Mouse (Mus musculus): Measurements from ENCODE around the gene Rbbp4.
A peak's percentile ranks its signal among the peaks of the same experiment; 100 is the strongest.
"Not testable (repeated sequence)": the region's sequence is repeated elsewhere in the genome, so short reads cannot be mapped to it uniquely, and the experiment has no call there.

Rbbp4 gene

DNA sequence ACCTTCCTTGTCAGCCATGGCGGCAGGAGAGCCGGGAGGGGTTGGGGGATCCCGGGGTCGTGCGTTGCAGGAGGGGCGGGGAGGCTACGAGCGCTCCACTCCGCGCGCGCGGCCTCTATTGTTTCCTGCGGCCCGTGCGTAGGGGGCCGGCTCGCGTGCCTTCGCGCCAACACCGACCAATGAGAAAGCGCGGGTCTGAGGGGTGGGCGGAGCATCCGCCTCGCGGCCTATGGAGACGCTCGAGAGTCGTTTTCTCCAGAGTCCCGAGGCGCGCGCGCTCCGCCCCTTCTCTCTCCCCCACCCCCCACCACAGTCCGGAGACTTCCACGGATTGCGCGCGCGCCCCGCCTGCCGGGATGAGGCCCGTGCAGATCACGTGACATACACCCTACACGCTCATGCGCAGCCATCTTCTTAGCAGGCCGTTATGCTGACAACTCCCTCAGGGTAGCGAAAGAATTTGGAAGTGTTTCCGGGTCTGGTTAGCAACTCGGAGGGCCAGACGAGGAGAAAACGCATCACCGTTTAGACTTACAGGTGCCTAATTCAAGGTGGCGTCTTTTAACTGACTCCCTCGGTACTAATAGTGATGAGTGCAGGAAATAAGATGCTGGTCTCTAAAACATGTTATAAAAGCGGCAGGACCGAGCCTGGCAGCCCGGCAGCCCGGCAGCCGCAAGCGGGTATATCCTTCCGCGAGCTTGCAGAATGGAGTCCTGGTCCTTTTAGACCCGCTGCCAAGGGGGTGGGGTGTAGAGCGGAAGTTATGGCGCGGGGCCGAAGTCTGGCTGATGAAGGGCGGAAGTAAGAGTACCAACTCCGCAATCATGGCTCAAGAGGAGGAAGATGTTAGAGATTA lies at the start of gene Rbbp4, which contains the start of gene Zbtb8os:
Gene Rbbp4, minus strand, starts transcription at position 155 of the 859 bp plus-strand sequence.
Gene Zbtb8os, plus strand, starts transcription at position 480 of the 859 bp plus-strand sequence.
- peak; percentile 97 for DNase-seq

DNA sequence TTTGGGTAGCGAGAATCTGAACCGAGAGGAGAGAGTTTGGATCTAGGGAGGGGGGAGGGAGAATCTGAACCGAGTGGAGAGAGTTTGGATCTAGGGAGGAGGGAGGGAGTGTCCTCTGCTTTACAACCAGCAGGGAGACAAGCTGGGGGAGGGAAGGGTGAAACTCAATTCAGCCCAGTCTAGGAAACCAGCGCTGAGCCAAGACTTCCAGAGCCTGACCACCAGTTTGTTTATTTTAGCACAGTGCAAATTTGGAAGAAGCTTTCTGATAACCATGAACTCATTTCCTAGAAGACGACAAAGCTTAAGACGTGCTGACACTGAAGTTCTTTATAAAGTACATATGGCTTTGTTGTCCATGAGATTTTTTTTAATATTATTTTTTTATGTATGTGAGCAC lies 49.3 kb upstream of the Rbbp4 start:
- peak; percentile 60 to 74 for DNase-seq

DNA sequence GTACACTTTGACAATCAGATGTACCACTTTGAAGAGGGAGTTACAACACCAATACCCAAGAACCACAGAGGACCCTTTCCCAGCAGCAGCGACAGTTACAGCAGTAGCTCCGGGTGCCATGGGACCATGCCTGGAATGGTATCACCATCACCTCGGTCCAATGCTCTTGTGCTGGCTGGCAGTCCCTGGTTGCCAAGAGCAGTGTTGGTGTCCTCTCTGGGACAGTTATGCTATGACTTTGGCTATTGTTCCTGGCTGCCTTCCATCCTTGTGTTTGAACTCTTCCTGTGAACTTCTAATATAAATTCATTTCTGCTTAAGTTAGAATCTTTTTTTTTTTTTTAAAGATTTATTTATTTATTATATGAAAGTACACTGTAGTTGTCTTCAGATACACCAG lies 48.4 kb upstream of the Rbbp4 start:
- peak in 1 of 2 experiments; percentile 38 for DNase-seq

DNA sequence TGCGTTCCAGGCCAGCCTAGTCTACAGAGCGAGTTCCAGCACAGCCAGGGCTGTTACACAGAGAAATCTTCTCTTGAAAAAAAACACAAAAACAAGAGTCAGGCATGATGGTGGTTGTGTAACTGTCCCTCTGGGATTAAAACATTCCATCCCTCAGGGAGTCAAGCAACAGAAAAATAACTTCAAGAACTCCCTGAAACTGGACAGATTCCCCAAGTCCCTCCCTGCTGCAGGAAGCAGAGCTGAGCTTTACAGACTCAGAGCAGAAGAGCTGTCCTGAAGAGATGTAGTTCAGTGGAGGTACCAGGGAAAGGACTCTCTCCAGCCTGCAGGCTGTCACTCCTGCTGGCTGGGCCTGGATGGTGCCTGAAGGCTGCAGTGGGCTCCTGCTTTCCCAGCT lies 47.3 kb upstream of the Rbbp4 start:
- DNase-seq, result no peak

DNA sequence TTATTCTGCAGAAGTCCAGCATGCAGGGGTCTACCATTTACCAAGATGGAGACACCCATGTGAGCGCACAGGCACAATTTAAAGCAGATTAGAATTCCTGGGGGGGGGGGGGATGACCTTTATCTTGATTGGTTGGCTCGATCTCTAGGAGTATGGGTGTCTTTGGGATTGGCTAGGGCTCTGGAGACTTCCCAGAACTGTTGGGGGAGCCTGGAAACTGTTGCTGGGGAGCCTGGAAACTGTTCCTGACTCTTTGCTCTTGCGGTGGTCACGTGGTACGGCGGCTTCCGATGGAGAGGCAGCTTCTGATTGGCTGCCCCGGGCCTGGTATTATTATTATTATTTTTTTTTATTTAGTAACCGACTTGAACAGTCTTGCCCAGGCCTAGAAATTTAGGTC lies 46.9 kb upstream of the Rbbp4 start:
- DNase-seq, result no peak

DNA sequence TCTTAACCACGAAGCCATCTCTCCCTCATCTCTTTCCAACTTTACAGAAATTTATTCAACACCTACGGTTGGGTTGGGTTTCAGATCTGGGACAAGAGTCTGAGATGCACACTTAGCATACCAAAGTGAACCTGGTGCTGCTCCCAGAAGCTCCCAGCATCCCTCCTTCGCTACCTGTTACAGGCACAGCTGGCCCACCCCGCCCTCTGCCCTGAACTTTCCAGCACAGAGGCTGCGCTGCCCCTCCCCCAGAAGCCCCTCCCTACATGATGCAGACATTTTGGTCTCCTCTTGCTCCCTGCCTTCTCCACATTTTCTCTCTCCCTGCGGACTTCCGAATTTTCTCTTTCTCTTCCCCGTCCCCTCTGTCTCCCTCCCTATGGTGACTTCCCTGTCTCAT lies 46.0 kb upstream of the Rbbp4 start:
- DNase-seq, result no peak

DNA sequence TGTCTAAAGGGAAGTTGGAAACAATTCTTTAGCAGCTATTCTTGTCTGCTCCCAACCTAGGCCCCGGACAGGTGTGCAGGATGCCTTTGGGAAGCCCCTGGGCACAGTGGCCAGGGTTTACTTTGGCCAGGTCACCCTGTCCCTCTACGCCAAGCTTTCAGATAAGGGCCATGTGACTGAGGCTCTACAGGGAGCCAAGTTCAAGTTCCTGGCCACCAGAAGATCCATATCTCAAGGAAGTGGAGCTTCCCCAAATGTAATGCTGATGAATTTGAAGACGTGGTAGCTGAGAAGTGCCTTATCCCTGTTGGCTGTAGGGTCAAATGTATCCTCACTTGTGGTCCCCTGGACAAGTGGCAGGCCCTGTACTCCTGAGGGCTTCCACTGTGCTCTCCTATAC lies 44.6 kb upstream of the Rbbp4 start:
- no peak for DNase-seq

DNA sequence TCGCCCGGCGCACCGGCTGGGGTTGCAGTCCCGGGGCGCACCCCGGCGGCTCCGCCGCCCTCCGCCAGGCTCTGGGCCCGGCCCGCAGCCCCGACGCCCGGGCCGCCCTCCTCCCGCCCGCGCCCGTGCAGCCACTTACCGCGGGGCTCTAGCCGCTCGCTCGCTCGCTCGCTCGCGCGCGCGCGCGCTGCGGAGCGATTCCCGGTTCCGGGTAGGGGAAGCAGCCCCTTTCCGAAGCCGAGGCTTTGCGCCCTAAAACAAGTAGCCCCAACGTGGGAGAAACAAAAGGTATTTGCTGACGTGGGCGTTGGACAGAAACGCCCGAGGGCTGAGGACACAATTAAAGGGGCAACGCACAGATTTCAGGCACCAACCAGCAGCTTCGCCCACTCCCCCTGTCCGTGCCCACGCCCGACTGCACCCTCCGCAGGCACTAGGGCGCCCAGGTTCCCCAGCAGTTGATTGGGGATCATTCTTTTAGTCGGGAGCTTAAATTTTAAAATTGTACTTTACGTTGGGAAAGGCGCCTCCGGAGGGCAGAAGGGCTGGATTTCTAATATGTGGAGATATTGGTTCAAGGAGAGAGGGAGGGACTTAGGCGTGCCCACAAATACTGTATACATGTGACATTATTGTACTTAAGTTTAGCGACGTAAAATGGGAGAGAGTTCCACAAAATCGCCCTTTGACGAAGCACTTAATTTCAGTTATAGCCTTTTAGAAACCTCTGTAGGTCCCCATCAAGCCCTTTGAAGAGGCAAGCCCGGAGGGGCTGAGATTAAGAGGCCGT lies 42.6 kb upstream of the Rbbp4 start, which contains the start of gene Zbtb8a:
Gene Zbtb8a, minus strand, starts transcription at position 516 of the 790 bp plus-strand sequence.
- DNase-seq, result peak; percentile 48 to 52

DNA sequence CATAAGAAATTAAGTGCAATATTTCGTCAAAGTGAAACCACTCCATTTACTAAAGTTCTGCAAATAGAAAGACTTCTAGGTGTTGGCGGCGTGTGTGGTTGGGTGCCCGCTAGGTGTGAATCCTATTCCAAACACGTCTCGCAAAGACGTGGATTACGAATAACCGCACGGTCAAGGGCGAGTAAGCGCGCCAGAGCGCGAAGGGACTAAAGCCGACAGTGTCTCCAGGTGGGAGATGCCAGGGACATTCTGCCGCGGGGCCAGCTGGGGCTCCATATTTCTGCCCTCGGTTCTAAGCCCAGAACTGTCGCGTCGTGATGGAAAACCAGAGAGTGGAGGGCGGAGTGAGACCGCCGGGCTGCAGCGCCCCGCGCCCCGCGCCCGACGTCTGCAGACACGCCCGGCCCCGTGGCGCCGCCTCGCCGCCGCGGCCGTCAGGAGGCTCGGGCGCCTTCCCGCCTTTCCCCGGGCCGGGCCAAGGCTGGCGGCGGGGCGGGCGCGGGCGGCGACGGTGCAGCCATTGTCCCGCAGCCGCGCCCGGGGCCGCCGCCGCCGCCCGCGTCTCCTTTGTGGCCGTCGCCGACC lies 41.9 kb upstream of the Rbbp4 start:
- DNase-seq, result peak; percentile 46 to 53

DNA sequence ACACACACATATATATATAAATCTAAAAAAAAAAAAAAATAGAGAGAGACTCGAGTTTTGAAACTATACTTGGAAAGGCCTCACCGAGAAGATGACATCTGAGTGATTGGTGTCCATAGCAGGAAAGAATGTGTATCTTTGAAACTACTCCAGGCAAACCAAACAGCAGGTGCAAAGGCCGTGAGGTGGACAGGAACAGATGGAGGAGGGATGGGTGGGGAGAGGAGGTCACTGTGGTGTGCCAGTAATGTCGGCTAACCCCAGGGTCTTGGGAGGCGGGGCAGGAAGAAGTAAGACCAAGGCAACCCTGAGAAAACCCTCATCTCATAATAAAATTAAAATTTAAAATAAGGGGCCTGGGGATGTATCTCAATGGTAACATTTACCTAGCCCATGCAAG lies 40.7 kb upstream of the Rbbp4 start:
- DNase-seq, result no peak

DNA sequence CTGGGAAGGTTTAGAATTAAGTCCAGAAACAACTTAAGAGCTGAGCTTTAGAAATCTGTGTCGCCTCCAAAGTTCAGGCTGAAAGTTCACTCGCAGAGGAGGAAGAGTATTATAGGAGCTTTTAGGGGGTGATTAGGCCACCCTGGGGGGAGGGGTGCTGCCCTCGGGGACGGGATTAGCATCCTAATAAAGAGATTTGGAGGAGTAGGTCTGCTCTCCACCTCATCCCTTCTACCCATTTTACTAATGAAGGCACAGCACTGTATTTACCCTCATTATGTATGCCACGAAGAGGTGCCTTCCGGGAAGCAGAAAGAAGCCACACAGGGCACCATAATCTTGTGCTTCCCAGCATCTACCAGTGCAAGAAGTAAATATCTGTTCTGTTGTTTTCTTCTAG lies 39.8 kb upstream of the Rbbp4 start:
- no peak for DNase-seq

DNA sequence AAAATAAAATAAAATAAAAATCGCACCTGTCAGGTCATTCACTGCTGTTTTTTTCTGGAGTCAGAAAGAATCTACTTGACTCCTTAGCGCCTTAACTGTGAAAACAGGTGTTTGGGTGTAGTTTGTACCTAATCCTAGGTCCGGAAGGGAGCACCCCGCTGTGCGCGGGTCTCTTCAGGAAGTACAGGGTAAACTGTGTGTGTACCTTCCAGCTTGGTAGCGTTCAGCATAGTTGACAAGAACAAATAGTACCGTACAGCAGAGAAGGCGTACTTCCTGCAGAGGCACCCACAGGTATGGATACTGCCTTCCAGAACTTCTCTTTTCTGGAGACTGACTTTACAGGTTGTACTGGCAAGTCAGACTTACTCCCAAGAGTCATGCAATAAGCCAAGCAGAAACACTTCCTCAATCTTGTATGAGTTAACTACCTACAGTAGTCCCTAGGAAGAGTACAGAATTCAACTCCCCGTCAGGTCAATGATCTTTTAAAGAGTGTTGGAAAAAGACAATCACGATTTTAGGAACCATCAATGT lies 39.1 kb upstream of the Rbbp4 start:
- DNase-seq, result no peak

DNA sequence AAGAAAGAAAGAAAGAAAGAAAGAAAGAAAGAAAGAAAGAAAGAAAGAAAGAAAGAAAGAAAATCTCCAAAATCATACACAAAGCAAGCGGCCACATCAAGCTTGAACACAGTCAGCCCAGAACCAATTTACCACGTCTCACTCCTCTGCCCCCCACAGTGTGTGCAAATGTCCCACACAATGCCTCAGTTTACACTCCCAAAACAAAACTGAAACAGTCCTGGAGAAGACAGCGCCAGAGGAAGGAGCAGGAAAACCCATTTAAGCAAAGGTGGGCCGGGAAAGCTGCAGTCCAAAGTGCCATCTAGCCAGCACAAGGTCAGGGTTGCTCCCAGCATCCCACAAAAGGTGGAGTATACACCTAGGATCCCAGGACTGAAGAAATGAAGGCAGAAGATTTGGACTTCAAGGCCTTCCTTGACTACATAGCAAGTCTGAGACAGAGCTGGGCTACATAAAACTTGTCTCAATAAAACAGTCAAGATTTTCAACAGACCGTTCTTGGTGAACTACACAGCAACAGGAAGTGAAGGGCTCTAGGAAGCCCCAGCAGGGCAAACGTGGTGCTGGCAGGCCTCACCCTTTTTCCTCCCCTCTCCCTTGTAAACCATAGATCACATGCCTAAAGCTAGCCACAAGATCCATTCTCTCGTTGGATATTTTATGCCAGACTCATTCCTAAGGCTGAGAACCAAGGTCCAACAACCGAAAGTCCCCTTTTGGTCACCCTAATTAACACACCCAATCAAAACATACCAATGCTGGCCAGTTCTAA lies 38.2 kb upstream of the Rbbp4 start:
- DNase-seq, result no peak

DNA sequence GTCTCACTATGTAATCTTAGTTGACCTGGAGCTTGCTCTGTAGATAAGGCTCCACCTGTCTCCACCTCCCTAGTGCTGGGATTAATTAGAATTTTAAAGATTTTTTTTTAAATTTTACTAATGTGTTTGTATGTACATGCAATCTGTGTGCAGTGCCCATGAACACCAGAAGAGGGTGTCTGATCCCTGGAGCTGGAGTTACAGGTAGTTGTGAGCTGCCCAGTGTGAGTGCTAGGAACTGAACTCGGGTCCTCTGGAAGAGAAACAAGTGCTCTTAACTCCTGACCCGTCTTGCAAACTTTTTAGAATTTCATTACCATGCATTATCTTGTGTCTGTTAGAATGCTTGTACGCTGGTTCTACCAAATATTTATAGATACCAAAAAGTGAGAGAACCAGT lies 36.2 kb upstream of the Rbbp4 start:
- DNase-seq, result no peak

DNA sequence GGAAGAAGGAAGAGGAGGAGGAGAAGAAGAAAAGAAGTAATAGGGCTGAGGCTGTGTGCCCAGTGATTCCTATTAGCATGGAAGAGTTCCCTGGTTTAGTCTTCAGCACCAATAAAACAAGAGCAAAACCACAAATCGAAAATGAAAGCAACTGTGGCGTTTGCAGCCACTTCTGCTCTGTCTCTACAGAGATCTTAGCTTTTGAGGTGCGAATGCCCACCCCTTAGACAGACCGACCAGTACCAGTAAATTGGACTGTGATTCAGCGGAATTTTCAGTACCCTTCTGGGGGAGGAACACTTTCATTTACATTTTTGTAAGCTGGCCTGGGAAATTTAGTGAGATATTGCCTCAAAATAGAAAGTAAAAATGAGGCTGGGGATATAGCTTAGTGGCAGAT lies 30.1 kb upstream of the Rbbp4 start:
- no peak for DNase-seq

DNA sequence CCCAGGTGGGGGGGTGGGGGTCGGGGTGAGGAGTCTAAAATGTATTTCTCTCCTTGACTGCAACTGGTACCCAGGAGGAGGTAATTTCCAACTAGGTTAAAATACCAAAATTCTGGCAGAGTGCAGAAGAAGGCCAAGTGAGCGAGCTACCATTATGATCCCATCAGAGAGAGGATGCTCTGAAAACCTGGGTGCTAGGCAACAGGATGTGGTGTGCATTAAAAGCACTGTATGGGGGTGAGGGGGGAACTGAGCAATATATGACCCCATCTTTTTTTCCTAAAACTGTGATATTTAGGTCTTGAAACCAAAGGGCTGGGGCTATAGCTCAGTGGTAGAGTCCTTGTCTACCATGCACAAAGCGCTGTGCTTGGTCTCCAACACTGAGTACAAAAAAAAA lies 29.2 kb upstream of the Rbbp4 start:
- no peak for DNase-seq

DNA sequence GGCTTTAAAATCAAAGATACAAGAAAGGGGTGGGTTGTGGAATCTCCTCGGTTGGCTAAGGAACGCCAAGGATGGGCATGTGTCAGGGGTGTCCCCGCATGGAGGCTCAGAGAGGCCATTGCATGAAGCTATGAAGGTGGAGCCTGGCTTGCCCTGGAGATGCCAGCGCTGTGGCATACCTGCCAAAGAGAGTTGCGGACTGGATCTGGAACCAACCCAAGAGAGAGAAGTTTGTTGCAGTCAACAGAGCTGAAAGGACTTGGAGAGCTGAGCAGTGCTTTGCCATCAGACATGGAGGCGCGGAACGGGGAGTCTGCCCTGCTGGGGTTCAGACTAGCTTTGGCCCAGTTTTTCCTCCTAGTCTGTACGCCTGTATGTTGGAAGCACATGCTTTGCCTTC lies 28.3 kb upstream of the Rbbp4 start:
- peak in 1 of 2 experiments; percentile 12 for DNase-seq

DNA sequence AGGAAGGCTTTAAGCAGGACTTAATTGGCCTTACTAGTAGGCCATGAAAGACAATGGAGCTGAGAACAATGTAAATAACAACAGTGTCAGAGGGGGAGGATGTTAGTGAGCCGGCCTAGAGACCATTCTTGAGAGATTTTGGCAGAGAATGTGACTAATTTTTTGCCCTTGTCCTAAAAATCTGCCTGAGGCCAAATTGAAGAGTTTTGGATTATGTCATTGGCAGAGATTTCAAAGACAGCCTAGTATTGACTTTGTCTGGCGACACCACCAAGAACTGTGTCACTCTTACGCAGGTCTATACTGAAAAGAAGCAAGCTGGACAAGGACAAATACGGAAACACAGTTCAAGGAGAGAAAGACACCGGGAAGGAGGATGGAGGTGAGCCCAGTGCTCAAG lies 27.6 kb upstream of the Rbbp4 start:
- DNase-seq, result no peak

DNA sequence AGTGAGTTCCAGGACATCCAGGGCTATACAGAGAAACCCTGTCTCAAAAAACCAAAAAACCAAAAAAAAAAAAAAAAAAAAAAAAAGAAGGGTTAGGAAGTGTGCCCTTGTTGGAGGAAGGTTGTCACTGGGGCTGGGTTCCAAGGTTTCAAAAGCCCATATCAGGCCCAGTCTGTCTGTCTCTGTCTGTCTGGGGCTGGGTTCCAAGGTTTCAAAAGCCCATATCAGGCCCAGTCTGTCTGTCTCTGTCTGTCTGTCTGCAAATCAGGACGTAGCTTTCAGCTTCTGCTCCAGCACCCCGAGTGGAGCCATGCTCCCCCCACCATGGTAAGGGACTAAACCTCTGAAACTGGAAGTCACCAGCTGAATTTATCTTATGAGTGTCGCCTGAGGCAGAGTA lies 27.1 kb upstream of the Rbbp4 start:
- not testable (repeated sequence) for DNase-seq

DNA sequence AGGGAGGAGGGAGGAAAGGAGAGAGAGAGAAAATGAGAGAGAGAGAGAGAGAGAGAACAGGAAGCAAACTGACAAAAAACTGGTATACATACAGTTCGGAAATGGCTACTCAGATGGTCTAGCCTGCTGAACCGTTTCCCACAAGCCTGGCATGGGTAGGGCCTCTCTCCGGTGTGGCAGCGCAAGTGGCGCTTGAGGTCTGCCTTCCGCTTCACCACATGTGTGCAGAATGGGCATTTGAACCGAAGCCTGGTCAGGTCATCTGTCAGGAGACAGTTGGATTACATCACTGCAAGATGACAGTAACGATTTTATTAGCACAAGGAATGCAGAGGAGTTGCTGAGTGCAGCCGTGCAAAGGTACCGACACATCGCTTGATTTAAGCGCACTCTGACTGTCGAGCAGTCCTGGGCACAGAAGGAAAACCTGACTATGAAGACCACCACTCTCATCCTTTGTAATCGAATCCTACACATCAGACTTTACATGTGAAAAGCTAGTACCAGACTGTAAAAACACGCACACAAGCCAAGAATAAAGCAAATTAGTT lies 22.5 kb upstream of the Rbbp4 start:
- DNase-seq, result no peak

DNA sequence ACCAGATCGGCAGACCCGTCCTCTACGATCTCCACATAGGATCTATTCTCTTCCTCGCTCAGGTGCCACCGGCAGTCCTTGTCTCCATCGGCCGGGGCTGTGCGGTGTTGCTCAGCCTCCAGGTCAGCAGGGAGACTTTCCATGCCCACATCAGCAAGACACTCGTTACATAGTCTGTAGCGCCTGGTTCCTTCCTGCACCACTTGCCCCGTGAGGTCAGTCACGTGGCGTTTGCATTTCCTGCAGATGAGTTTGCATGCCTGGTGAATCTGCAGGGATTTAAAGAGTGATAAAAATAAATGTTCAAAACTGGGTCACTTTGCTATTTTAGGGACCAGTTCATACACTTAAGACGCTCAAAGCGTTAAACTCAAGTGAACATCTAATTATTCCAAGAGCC lies 19.1 kb upstream of the Rbbp4 start:
- no peak for DNase-seq

DNA sequence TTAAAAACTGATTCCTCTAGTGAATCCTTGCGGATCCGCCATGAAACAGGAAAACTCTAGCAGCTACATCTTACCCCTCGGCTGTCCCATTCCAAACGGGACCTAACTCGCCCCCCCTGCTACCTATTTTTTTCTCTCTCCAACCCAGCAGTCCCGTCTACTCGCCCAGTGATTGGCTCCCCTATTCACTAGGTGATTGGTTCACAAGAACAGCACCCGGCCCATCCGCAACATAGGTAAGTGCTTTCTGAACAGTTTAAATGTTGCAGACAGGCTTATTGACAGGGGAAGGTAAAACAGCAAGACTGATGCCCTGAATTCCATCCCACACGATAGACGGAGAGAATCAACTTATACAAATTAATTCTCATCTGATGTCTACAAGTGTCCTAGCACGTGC lies 18.0 kb upstream of the Rbbp4 start:
- DNase-seq, result no peak
